Mouse (Mus musculus): Measurements from ENCODE around the gene Zfp110.
A peak's percentile ranks its signal among the peaks of the same experiment; 100 is the strongest.
"Not testable (repeated sequence)": the region's sequence is repeated elsewhere in the genome, so short reads cannot be mapped to it uniquely, and the experiment has no call there.

Gene Zfp110

DNA sequence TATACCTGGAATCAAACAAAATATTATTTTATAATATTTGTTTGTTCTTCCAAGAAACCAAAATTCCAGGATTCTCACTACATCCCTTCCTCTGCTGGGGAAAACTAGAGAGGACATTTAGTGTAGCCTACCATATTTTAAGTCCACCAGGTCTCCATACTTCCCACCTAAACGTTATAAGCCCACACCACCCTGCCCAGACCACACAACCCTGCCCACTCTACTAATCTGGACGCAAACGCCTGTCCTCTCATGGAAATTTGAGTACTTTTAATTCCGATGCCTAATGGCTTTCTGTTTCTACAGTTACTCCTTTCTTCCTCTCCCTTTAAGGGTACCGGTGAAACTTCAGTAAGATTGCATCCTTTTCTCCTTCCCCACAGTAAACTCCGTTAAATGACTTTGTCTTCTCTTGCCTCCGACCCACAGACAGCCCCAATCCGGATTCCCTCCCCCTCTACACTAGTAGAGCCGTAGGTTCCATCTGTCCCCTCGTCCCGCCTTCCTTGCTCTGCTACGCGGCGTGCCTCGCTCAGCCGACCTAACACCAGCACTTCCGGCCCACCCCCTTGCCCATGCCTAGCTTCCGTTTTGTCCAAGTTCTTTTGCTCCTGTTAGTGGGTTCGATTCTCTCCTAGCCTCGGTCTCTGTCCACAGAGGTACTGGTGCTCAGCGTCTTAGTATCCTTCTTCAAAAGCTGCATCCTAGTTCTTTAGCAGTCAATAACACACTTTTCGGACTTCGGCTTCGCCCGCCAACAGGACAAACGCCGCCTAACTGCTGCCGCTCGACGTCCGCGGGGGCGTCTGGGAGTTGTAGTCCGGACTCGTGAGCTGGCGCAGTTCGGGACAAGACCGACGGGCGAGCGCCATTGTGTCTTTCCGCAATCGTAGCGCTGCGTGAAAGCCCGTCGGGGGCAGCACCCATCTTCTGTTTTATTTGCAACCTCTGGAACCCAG lies at the start of gene Zfp110:
TSS of gene Zfp110 (plus strand) at position 600 of the 959 bp plus-strand sequence.
- peak; percentile 94 for DNase-seq

DNA sequence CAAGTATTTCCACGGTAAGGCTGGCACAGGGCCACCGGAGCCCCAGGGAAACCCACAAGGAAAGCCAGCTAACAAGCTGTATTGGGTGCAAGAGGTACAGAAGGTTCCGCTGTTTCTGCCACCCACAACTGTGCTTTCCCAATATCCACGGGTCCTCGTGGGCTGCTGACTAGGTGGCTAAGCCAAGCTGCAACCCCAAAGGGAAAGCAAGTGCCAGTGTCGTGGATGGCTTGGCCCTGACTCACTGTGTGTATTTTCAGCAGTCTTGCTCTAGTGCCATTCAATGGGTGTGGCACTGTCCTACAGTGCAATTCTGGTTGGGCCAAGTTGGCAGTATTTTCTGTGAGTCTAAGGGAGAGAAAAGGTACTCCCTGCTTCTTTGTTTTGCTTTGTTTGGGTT lies 47.2 kb upstream of the Zfp110 start:
- no peak for DNase-seq

DNA sequence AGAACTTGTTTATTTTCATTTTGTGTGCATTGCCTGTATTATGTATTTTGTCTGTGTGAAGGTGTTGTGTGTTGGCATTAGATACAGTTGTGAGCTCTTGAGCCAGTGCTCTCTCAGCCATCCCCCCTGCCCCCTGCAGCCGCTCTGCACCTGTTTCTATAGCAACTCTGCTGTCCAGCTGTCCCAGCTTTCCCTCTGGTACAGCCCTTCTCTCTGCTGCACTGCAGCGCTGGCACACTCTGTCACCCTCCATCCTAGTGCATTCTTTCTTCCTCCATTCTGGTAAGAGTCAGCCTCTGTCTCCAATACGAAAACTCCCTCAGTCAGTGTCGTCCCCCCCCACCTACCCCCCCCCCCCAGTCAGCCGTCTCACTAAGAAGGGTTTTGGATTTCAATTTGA lies 46.5 kb upstream of the Zfp110 start:
- no peak for DNase-seq

DNA sequence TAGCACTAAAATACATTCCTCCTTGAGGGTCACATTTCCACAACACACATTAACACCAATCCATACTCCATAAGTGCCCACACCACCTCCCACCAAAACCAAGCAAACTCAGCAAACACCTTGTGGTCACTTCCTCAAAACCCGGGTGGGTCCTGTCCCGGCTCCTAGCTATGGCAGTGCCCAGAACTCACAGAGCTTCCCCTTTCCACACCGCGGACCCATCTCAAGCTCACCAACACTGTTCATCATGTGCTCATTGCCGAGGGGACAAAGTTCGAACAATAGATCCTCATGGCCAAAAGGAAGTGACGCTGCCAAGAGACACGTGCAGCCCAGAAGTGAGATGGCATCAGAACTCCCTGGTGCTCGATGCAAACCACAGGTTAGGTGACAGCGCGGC lies 41.9 kb upstream of the Zfp110 start:
- DNase-seq: not testable (repeated sequence)

DNA sequence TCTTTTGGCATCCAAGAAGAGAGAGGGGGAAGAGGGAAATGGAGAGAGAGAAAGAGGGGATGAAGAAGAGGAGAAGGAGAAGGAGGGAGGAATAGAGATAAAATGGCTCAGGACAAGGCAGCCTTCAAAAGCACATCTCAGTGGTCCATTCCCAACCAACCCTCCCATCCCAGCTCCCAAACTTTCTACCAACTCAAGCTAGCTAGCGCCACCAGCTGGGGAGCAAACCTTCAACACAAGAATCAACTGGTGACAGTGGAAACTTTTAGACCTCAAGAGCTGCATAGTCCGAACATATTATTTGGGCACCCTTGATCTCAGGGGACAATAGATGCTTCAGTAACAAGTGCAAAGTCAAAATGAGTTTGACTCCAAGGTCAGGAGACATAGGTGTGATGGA lies 36.6 kb upstream of the Zfp110 start:
- no peak for DNase-seq

DNA sequence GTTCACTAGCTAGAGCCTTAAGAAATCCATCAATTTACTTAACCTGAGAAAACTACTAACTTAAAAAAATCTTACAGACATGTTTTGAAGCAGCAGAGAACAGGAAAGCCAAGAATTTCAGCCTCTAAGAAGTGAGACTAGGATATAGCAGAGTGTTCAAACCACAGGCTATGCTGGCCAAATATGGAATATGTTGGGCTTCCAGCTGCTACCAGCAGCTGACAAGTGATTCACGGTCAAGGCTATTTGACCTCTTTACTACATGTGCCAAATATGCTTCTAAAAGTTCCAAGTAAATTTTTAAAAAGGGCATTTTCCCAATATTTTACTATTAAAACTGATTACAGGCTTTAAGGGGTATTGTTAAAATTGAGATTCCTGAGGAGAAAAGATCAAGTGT lies 35.0 kb upstream of the Zfp110 start:
- DNase-seq: no peak

DNA sequence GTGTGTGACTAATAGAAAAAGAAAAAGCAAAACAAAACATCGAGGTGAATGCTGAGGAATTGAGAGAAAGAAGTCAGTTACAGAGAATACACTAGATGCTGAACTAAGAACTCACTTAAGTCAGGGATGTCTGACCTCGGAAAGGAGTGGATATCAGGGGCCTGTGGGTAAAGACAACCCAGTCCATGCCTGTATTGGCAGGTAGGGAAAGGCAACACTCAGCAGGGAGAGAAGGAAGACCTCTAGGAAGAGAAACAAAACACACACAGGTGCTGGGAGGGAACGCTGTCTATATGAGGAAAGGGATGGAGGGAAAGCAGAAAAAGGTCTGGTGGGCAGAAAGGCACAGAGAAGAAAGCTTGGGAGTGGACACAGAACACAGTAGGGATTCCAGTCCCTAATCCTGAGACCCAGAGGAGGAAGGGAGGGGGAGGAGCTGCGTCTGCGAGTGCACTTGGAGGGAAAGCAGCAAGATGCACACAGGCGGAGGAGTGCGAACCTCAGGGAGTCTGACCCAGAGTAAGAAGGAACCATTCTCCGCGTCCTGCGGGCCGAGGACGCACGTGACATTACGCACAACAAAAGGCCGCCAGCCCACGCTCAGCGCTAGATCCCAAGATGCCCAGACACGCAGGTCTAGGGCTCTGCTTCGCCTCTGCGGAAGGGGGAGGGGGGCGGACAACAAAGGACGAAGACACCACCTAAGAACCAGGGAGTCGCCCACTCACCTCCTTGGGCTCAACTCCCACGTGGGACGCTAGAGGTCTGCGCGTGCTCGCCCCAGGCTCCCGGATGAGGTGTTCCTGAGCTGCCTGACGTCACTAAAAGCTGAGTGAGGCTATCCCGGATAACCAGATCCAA lies 31.5 kb upstream of the Zfp110 start, which contains the start of gene Zscan18:
TSS of gene Zscan18 (minus strand) at position 770 of the 861 bp plus-strand sequence.
- DNase-seq: peak; percentile 44

DNA sequence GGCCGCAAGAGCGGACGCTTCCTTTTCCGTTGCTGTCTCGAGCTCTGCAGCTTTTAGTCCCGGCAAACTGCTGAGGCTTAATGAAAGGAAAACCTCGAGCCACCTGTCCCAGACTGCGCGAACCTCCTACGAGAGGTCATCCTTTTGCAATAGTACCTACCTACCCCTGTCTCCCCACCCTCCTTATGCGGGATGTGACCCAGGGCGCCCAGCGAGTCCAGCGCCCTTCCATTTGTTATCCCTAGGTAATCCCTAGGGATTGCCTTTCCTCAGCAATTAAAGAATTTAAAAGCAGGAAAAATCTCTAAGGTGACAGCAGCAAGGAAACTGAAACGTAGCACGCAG lies 30.9 kb upstream of the Zfp110 start:
- no peak for DNase-seq

DNA sequence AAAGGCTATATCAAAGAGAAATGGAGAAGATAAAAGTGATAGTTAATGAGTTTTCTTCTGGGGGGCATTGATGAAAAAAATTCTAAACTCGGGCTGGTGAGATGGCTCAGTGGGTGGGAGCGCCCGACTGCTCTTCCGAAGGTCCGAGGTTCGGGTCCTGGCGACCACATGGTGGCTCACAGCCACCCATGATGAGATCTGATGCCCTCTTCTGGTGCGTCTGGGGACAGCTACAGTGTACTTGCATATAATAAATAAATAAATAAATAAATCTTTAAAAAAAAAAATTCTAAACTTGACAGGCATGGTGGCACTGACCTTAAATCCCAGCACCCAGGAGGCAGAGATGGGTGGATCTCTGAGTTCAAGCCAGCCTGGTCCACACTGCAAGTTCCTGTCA lies 19.0 kb upstream of the Zfp110 start:
- no peak for DNase-seq

DNA sequence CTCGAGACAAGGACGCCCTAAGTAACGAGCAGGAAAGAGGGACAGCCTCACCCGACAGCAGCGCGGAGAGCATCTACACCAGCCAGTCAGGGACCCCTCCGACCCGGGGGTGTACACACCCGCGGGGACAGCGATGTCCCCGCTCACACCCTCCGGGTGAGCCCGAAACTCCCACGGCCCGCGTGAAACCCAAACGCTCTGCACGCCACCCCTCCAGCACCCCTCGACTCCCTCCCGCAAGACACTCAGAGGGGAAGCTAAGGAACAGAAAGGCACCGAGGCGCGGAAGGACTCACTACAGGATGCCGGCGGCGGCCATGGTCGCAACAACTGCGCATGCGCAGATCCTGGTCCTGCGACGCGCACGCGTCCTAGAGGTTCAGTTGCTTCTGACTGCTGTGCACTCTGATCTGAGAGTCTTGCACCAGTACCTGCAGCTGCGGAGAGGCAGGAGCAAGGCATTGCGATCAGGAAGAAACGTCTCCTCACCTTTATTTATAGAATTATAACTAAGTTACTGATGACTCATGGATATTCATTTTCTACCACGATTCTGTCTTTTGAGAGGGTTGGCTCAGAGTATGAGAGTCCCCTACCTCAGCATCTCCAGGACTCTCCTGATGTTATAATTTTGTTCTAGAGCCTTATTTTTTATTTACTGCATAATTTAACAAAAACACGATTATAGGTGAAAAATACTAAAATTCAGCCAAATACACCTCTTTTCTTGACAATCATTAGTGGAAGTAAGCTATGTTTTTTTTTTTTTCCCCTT lies 15.9 kb upstream of the Zfp110 start, which contains the start of gene Zfp329:
TSS of gene Zfp329 (minus strand) at position 338 of the 775 bp plus-strand sequence.
- peak; percentile 91 for DNase-seq

DNA sequence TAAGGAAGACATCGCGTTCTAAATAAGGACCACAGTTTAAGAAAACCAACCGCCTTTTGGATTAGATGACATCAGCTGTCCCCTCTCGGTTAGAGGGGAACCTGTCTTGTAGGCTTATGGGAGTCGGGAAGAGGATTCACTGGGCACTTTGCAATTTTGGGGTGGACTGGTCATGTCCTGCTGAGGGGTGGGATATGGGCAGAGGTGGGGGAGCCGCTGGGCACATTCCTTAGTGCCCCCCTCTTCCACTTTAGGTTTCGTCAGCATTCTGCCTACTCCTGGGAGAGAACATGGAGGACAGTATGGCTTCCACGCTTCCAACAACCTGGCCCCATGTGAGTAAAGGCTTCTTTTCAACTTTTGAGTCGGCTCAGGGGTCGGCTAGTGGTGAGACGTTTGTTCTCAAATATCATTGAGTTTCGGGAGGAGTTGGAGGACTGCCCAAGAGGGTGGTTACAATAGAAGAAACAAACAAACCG lies 671 bp downstream of the Zfp110 start:
- DNase-seq: no peak

DNA sequence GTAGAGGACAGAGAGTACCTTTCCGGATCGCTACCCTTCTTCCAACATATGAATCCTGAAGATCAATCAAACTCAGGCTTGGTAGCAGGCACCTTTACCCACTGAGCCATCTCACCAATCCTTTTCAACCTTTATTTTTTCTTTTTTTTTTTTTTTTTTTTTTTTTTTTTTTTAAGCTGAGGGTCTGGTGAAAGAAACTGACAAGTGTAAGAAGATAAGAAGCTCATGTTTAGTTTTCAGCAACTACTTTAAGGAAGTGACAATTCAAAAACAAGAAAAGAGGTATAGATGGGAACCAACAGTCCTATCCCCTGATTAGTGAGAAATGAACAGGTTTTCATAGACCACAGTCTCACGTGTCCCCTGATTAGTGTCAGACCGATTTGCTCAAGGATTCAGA lies 1.2 kb downstream of the Zfp110 start:
- DNase-seq: no peak

DNA sequence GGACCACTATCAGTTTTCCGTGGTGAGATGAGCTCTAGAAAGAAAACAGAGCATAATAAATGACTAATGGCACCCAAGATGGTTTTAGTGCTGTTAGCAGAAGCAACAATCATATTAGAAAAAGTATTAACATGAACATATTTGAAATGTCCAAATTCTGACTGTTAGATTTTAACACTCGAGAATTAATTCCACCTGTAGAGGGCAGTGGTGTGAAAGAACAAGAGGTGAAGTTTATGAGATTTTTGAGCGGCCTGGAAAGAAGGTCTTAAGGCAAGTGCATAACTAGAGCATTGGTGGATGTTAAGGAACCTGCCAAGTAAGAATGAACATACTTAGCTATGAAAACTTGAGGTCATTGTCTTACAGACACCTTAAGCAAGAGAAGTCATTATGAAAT lies 39.7 kb downstream of the Zfp110 start:
- DNase-seq: no peak

DNA sequence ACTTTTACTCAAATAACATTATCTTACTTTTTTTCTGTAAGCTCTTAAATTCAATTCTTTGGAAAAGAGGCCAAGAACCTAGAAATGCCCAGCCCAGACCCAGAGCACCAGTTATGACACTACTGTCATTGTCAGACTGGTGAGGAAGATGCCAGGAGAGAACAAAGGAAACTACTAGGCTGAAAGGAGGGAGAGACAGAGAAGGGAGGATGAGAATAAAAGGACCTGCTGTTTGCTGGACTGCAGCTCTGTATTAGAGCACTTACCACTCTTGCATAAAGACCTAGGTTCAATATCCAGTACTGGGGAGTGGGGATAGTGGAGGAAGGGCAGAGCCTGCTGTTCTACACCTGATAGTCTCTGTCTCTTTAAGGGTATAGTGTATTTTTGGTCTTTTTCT lies 45.5 kb downstream of the Zfp110 start:
- DNase-seq: no peak

DNA sequence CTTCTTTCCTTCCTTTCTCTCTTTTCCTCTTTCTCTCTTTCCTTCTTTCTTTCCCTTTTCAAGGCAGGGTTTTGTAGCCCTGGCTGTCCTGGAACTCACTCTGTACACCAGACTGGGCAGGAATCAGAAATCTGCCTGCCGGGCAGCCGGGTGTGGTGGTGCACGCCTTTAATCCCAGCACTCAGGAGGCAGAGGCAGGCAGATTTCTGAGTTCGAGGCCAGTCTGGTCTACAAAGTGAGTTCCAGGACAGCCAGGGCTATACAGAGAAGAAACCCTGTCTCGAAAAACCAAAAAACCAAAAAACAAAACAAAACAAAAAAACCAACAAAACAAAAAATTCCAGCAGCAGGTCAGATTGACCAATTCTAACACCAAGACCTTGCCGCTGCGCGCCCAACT lies 45.9 kb downstream of the Zfp110 start:
- not testable (repeated sequence) for DNase-seq

DNA sequence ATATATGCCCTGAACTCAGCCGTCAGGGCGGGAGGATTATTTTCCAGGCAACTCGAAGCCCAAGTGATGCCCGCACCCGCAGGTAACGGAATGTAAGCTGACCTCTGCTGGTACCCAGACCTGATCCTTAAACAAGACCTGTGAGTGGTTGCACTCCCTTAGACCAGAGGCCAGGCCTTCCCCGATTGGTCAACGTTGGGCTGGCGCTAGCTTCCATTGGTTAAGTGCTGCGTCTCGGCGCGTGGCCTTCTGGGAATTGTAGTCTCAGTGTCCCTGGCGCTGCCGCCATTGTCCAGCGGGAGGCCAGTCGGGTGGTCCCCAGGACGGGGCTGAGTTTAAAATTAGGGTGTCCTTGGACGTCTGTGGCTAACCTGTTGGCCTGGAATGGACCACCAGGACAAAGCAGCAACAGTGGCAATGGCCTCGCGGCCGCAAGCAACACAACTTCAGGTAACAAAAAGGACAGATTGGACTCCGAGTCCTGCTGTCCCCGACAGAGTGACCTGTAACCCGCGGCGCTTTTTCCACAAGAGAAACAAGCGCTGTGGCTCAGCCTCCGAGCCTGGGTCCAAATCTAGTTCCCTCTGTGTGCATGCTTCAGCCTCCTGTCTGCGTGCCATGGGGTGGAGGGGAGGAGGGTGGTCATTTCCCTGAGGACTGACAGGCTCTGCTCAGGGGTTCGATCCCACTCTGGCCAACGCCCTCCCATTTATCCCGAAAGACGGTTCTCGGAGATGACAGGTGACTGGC lies 46.5 kb downstream of the Zfp110 start, which contains the start of gene Zfp128:
TSS of gene Zfp128 (plus strand) at position 267 of the 750 bp plus-strand sequence.
- DNase-seq: peak; percentile 94

DNA sequence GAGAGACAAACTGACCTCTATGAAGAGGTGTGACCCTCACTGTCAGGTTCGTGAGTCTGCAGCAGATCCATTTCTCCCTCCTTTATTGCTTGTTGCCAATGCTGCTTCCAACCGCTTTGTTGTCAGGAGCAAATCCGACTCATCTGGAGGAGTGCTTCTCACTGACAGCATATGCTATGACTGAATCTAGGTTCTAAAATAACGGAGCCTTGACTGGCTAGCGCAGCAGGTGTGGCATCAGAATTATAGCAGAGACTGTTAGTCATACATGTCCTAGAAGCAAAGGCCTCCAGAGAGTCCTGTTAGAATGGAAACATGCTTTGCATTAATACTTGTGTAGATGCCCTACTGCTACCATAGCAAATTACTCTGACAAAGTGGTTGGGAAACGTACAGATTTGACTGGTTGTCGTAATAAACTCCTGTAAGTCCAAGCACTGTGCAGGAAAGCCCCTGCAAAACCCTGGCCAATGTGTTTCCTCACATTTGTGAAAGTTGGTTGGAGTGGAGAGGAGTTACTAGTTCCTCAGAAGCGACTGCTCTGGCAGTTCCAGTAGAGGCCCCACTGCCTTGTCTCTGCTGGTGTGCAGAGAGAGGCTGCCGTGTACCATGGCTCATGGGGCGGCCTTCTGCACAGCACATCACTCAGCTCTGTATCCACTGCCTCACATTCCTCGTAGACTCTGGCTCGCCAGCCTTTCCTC lies 52.2 kb downstream of the Zfp110 start:
- no peak for DNase-seq

DNA sequence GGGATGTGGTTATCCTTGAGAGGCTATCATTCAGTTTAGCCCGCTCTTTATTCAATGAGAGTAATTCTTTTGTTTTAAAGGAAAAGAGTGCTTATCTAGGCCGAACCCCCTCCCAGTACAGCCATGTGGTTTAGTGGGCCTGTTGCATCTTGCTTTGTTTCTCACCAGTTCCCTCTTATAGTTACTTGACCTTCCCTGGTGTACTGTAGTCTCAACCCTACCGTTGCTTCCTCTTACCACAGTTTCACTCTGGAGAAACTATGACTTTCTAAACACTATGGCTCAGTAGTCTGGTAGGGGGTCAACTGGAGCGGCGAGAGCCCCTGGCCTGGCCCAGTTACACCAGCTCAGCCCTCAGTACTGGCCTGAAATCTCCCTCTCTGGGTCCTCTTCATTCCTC lies 53.0 kb downstream of the Zfp110 start:
- no peak for DNase-seq

DNA sequence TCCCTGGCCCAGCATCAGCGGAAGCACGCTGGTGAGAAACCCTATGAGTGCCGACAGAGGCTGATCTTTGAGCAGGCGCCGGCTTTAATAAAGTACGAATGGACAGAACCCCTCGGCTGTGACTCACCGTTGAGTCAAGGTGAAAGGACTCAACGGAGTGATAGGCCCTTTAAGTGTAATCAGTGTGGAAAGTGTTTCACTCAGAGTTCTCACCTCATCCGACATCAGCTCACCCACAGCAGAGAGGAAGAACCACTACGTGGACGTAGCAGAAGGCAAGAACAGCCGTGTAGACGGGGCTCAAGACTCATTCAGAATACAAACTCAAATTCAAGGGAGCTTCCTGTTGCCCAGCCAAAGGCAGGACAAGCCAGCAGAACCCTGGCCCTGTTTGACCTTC lies 56.4 kb downstream of the Zfp110 start:
- no peak for DNase-seq

DNA sequence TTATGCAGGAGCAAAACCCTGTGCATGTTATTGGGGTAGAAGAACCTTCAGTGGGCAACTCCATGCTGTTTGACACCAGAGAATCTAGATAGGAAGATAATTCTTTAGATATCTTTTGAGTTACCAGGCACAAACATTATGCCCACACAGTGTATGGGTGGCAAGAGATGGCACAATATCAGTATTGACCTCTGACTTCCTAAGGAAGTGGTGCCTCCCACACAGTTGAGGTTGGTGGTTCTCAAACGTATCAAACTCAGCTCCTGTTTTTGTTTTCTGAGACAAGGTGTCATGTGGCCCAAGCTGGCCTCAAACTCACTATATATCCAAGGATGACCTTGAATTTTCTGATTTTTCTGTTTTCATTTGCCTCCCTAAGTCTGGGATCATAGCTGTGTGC lies 56.8 kb downstream of the Zfp110 start:
- DNase-seq: no peak
